Mouse (Mus musculus) hindbrain, embryonic 13.5 days (tissue): ENCODE measurements at regions not wholly inside any gene's neighbourhood (a gene's known extent, or its start where the extent isn't known, plus 50 kb on each side); places are given as distances from the start of the nearest gene placed in this dataset.

Experiments used
- ATAC-seq: fragments of 200-750 bp; cut with Nextera tagmentation; 2 replicates; pipeline ENCODE4 v1.8.0; 2017; ENCODE audit warnings: moderate TSS enrichment; ENCODE audit not compliant: low FRiP score
- H3K27ac ChIP-seq: fragments of 300-500 bp; sonication (generic); 2 replicates; pipeline ENCODE4 v1.5.1; 2015; ENCODE audit warnings: inconsistent platforms, mild to moderate bottlenecking, moderate library complexity
- H3K27me3 ChIP-seq: fragments of 300-500 bp; sonication (generic); 2 replicates; pipeline ENCODE4 v1.6.1; 2015; ENCODE audit warnings: mild to moderate bottlenecking, inconsistent platforms
- H3K36me3 ChIP-seq: fragments of 300-500 bp; sonication (generic); 2 replicates; pipeline ENCODE4 v1.6.1; 2015; ENCODE audit warnings: mild to moderate bottlenecking, inconsistent platforms
- H3K4me1 ChIP-seq: fragments of 300-500 bp; sonication (generic); replicated peaks from 2 replicates; pipeline ENCODE4 v1.6.1; 2015; ENCODE audit warnings: inconsistent platforms
- H3K4me2 ChIP-seq: fragments of 300-500 bp; sonication (generic); 2 replicates; pipeline ENCODE4 v1.6.1; 2015; ENCODE audit warnings: inconsistent platforms, mild to moderate bottlenecking, moderate library complexity
- H3K4me3 ChIP-seq: fragments of 300-500 bp; sonication (generic); 2 replicates; pipeline ENCODE4 v1.5.1; 2015; ENCODE audit warnings: mild to moderate bottlenecking, inconsistent platforms
- H3K9ac ChIP-seq: fragments of 300-500 bp; sonication (generic); 2 replicates; pipeline ENCODE4 v1.6.1; 2015; ENCODE audit warnings: mild to moderate bottlenecking, inconsistent platforms
- H3K9me3 ChIP-seq: fragments of 300-500 bp; sonication (generic); 2 replicates; pipeline ENCODE4 v1.6.1; 2016; ENCODE audit warnings: inconsistent platforms
- WGBS: fragments of 180-500 bp; shearing (Covaris S2); methylation state at CpG from one replicate; pipeline ENCODE4 v1.1.7; 2015; 5-methylcytosine and 5-hydroxymethylcytosine counted together

DNA sequence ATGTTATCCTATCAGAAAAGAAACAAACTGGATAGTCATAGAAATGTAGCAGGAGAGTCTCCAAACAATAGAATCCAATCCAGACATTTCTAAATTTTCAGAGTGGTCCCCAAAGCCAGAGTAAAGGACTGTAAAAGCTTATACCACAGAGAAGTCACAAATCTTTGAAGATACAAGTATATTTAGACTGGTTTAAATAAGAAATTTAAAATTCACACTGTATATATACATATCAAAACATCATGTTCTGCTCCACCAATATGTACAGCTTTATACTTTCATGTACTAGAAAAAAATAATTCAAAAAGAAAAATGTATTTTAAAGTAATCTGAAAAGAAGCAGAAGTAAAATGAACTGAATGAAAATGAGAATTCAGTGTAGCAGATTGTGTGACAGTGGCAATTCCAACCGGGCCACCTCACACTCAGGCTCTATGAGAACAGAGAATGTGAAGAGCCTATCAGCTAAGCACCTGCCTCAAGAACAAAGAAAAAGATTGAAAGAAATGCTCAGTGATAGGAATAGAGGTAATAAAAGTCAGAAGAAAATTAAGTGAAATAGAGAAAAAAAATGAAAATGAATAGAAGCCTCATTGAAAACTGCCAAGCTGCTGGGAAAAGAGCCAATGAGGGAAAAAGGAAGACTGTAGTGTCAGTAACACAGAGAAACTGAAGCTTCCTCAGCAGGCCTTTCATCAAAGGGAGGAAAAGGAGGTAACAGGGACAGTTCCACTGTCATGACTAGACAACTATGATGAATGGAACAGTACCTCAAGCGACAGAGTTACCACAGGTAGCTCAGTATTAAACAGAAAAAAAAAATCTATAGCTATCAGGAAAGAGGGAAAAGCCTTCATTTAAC, 209.5 kb downstream of the Cst10 start:
- no peaks in the 10 kb centered on the region for H3K4me1 ChIP-seq
- H3K27ac ChIP-seq: no peak overlapping the region
- no peaks in the 10 kb centered on the region for H3K36me3 ChIP-seq
- no peaks in the 10 kb centered on the region for H3K9me3 ChIP-seq
- no peaks in the 10 kb centered on the region for H3K27me3 ChIP-seq
- no peak overlapping the region for H3K9ac ChIP-seq
- 85% methylated on average over 2 of the region's 2 CpGs for WGBS
- no peak for ATAC-seq
- no peak overlapping the region for H3K4me3 ChIP-seq
- H3K4me2 ChIP-seq: no peak overlapping the region

DNA sequence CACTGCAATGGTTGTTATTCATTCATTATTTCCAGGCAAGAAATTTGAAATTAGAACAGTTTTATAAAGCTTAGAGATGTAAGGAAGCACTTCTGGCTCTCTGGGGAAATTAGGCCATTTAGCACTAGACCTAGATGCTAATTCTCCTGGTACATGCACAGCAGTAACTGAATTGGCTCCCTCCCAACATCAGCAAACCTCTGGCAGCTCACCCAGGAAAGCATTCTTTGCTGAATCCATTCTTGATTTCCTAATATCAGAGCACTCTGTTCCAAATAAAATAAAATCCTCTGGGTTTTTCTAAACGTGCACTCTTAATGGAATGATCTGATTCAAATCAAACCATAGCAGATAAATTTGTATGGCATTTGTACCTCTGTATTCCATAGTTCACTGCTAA, 203.4 kb upstream of the Syndig1 start:
- 0 out of 2 replicates have a peak, but pooled peaks have one; percentile 10 for ATAC-seq
- no peak overlapping the region for H3K27ac ChIP-seq
- 65% methylated on average over 1 of the region's 1 CpGs for WGBS

DNA sequence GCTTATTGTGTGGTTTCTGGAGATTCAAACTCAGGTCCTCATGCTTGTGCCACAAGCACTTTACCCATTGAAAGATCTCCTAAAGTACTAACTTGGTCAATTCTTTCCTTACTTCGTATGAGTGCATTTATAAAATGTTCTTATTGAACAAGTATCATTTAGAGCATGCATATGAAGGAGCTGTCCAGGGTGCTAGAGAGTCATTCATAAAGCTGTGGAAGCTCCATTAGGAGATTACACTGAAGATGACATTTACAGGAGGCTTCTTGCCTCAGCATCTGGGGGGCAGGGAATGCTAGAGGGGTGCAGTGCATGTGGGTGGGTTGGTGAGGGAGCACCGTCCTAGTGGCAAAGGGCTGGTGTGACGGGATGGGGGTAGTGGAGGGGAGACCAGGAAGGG, 187.8 kb upstream of the Syndig1 start:
- H3K27me3 ChIP-seq: no peaks in the 10 kb centered on the region
- H3K4me2 ChIP-seq: no peak overlapping the region
- no peak for ATAC-seq
- no peak overlapping the region for H3K4me3 ChIP-seq
- WGBS: 93% methylated on average over 3 of the region's 3 CpGs
- H3K9ac ChIP-seq: no peak overlapping the region
- no peaks in the 10 kb centered on the region for H3K4me1 ChIP-seq
- no peaks in the 10 kb centered on the region for H3K9me3 ChIP-seq
- H3K27ac ChIP-seq: no peak overlapping the region
- no peaks in the 10 kb centered on the region for H3K36me3 ChIP-seq

More for the DNA sequence above, 203.4 kb upstream of the Syndig1 start:
- no peaks in the 10 kb centered on the region for H3K9me3 ChIP-seq
- no peak overlapping the region for H3K9ac ChIP-seq
- H3K27me3 ChIP-seq: no peaks in the 10 kb centered on the region
- H3K4me2 ChIP-seq: no peak overlapping the region
- no peaks in the 10 kb centered on the region for H3K36me3 ChIP-seq
- H3K4me1 ChIP-seq: no peaks in the 10 kb centered on the region
- no peak overlapping the region for H3K4me3 ChIP-seq

DNA sequence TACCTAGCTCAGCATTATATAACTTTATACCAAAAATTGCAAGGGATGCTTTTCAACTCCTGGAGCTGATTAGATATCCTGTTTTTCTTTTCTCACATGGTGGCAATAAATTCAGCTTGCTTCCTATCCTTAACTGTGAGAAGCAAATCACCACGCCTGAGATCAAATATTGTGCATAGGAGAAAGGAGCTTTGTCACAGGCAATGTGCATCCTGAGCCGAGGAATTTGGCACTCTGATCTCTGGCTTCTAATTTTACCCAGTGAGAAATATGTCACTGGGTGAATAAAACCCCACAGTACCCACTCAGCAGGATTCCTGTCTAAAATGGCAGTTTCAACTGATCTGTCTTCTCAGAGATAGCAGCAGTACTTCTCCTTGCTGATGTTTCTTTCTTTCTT, 177.2 kb upstream of the Syndig1 start:
- no peak for ATAC-seq
- Histone ChIP-seq H3K4me1 (no peaks in the 10 kb centered on the region), H3K9me3 (no peaks in the 10 kb centered on the region), H3K4me3 (no peak overlapping the region), H3K4me2 (no peak overlapping the region), H3K27ac (no peak overlapping the region), H3K9ac (no peak overlapping the region), H3K36me3 (no peaks in the 10 kb centered on the region), H3K27me3 (no peaks in the 10 kb centered on the region)
- 60% methylated on average over 2 of the region's 2 CpGs for WGBS

DNA sequence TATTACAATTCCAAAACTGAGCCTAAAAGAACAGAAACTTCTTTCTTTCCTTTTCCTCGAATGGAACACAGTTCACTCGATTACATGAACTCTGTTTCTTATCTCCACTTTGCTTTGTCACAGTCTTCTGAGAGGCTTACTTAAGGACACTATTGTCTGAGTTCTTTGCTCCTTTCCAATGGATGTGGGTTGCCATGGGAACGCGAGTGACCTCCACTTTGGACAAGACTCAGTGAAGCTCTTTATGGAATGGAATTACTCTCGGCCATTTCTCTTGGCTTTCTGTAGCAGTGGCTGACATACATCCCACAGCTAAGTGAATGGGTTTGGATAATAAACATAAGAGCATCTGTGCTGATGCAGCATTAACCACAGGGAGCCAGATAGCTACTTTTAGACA, 167.9 kb upstream of the Syndig1 start:
- H3K4me2 ChIP-seq: no peak overlapping the region
- no peak overlapping the region for H3K27ac ChIP-seq
- H3K9ac ChIP-seq: no peak overlapping the region
- H3K4me1 ChIP-seq: peaks cover 3% of the 10 kb centered on the region; the same call in 1 of the 2 replicates
- H3K36me3 ChIP-seq: no peaks in the 10 kb centered on the region
- WGBS: 36% methylated on average over 5 of the region's 5 CpGs
- no peak overlapping the region for H3K4me3 ChIP-seq
- H3K9me3 ChIP-seq: no peaks in the 10 kb centered on the region
- ATAC-seq: peak; percentile 36; the same call in 1 of the 2 replicates
- no peaks in the 10 kb centered on the region for H3K27me3 ChIP-seq

DNA sequence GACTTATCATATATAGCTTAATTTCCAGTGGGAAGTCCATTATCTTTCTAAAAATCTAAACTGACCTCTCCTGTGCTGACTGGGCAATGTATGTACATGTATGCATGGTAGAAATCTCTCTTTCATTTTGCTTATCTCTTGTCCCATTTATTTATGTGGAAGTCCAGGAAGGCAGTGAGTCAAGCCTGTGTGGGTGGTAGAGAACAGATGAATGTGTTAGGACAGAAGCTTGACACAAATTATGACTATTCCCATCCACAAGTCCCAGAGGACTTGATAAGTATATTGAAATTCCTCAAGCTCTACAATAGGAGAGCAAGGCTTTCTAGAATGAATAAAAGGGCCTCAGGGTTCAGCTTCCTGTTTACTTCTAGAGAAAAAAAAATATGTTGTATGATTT, 164.6 kb upstream of the Syndig1 start:
- H3K4me2 ChIP-seq: no peak overlapping the region

DNA sequence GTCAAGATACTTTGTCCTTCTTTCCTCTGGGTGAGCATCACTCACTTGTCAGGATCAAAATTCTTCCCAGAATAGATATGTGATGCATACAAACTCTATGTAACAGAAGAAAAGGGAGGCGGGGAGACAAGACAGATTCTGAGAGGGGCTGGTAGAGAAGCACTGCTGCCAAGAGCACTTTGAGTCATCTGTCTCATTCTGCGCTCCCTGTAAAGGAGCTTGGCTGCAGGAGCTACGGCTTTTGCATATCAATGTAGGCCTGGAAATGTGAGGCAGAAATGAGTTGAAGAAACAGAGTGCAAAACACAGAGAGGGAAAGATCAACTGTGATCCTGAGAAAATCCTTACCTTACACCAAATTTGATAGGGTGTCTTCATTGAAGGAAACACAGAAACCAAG, 162.6 kb upstream of the Syndig1 start:
- Histone ChIP-seq H3K27ac (no peak overlapping the region), H3K9ac (no peak overlapping the region), H3K9me3 (no peaks in the 10 kb centered on the region), H3K27me3 (no peaks in the 10 kb centered on the region), H3K4me1 (no peaks in the 10 kb centered on the region), H3K4me2 (no peak overlapping the region), H3K36me3 (no peaks in the 10 kb centered on the region), H3K4me3 (no peak overlapping the region)
- WGBS: 53% methylated on average over 3 of the region's 3 CpGs
- no peak for ATAC-seq

More for the DNA sequence above, 164.6 kb upstream of the Syndig1 start:
- Histone ChIP-seq H3K9me3 (no peaks in the 10 kb centered on the region), H3K27me3 (no peaks in the 10 kb centered on the region), H3K36me3 (no peaks in the 10 kb centered on the region), H3K27ac (no peak overlapping the region), H3K4me3 (no peak overlapping the region), H3K9ac (no peak overlapping the region), H3K4me1 (peaks cover 3% of the 10 kb centered on the region; the same call in 1 of the 2 replicates)
- ATAC-seq: no peak

DNA sequence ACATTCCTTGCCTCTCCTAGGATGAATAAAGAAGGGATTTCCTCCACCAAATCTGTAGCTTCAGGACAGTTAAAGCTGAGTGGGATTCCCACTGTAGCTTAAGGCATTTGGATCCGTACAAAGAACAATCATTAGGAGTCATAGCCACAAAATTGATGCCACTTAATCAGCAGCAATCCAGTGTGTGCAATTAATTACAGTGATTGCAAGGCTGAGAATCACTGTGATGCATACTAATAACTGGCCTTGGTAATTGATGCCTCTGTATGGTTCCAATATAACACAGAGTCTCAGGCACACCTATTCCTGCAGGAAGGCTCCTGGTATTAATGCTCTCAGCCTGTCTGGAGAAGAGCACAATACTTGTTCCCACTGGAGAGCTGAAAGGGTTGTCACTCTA, 157.1 kb upstream of the Syndig1 start:
- H3K4me1 ChIP-seq: peaks cover 6% of the 10 kb centered on the region; the same call in 1 of the 2 replicates
- WGBS: 46% methylated on average over 1 of the region's 1 CpGs
- H3K9ac ChIP-seq: no peak overlapping the region
- peak; percentile 76 for ATAC-seq
- H3K4me3 ChIP-seq: no peak overlapping the region
- no peaks in the 10 kb centered on the region for H3K9me3 ChIP-seq
- H3K4me2 ChIP-seq: no peak overlapping the region
- H3K27ac ChIP-seq: no peak overlapping the region; the same call in 1 of the 2 replicates
- H3K36me3 ChIP-seq: no peaks in the 10 kb centered on the region
- no peaks in the 10 kb centered on the region for H3K27me3 ChIP-seq

DNA sequence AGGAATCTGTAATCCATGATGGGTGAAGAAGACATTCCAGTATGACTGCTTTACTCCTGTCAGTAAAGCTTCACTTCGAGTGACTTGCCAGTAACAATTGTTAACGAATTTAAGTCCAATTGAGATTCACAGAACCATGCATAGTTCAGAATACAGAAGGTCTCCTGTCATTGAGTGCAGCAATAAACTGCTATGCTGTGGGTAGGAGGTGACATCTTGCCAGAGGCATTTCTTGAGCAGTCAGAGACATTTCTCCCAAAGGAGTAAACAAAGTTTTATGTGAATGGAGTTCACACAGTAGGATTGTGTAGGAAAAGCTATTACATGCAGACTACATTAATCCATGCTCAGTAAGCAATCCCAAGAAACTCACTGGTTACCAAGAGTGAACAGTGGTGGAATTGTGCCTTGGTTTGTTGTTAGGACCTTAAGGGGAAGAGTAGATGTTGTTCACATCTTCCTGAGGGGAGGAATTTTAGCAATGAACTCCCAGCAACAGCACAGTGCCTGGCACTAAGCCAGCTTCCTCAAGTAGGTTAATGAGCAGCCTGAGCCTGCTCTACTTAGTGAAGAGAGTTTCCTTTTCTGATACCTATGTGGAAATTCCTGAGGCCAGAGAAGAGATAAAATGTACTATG, 149.1 kb upstream of the Syndig1 start:
- Histone ChIP-seq H3K36me3 (no peaks in the 10 kb centered on the region), H3K4me1 (no peaks in the 10 kb centered on the region), H3K27me3 (no peaks in the 10 kb centered on the region), H3K27ac (no peak overlapping the region), H3K9me3 (no peaks in the 10 kb centered on the region), H3K4me3 (no peak overlapping the region), H3K9ac (no peak overlapping the region), H3K4me2 (no peak overlapping the region)
- 75% methylated on average over 2 of the region's 2 CpGs for WGBS
- 0 out of 2 replicates have a peak, but pooled peaks have one; percentile 39 for ATAC-seq

DNA sequence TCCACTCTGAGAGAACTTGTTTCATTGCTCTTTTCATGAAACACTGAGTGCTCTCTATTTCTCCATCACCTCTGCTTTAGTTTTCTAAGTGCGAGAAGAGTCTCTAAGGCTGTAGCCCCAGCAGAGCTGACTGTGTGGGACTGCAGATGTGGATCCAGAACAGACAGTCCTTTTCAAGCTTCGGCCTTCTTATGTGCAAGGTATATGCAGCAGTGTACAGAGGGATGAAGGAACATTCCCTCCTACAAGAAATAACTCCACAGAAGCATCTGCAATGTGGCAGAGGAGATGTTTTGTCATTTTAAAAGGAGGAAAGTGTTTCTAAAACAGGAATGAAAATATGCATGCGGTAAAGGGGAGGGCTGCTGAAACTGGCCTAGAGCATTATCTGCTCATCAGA, 106.7 kb upstream of the Syndig1 start:
- Histone ChIP-seq H3K9ac (no peak overlapping the region), H3K4me3 (no peak overlapping the region), H3K36me3 (no peaks in the 10 kb centered on the region), H3K4me2 (no peak overlapping the region), H3K27me3 (no peaks in the 10 kb centered on the region), H3K27ac (no peak overlapping the region), H3K4me1 (no peaks in the 10 kb centered on the region), H3K9me3 (no peaks in the 10 kb centered on the region)
- no peak for ATAC-seq
- WGBS: 85% methylated on average over 3 of the region's 3 CpGs

DNA sequence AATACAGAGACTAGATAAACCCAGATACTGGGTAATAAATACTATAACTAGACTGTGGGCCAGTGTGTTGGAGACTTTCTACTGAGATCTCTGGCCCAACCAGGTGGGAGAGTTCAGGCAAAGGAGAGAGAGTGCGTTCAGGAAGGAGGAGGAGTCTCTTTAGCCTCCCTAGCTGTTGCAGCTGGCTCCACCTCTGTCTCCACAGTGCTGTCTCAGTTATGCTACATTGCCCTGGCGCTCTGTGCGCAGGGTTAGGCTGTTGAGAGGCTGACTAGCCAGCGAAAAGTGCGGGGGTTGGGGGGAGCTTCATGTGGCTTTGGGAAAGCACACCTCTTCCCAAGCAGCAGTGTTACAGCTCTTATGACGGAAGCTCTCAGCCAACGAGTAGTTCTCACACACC, 104.7 kb upstream of the Syndig1 start:
- Histone ChIP-seq H3K4me3 (no peak overlapping the region), H3K27me3 (no peaks in the 10 kb centered on the region), H3K9ac (no peak overlapping the region), H3K27ac (no peak overlapping the region), H3K36me3 (no peaks in the 10 kb centered on the region), H3K4me2 (no peak overlapping the region), H3K4me1 (no peaks in the 10 kb centered on the region), H3K9me3 (no peaks in the 10 kb centered on the region)
- peak; percentile 57; the same call in 1 of the 2 replicates for ATAC-seq
- WGBS: 26% methylated on average over 7 of the region's 7 CpGs

DNA sequence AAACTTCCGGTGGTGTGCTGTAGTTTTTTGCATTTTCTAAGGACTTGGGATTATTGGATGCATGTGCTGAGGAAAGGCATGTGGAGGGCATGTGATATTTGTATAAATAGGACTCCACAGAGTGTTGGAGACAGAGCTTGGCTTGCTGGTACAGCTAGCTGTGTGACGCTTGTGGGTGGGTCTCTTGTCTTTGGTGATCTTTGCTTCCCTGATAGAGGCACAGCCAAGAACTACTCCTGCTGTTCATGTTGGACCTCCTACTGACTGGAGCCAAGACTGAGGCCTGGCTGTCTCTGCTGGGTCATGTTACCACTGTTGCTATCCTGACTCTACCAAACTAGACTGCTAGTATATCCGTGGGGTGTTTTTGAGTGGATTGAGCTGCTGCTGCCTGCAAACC, 103.1 kb upstream of the Syndig1 start:
- no peak overlapping the region for H3K27ac ChIP-seq
- H3K9ac ChIP-seq: no peak overlapping the region
- ATAC-seq: no peak
- H3K27me3 ChIP-seq: no peaks in the 10 kb centered on the region
- no peak overlapping the region for H3K4me3 ChIP-seq
- H3K36me3 ChIP-seq: no peaks in the 10 kb centered on the region
- no peaks in the 10 kb centered on the region for H3K4me1 ChIP-seq
- H3K9me3 ChIP-seq: no peaks in the 10 kb centered on the region
- 81% methylated on average over 3 of the region's 3 CpGs for WGBS
- no peak overlapping the region for H3K4me2 ChIP-seq

DNA sequence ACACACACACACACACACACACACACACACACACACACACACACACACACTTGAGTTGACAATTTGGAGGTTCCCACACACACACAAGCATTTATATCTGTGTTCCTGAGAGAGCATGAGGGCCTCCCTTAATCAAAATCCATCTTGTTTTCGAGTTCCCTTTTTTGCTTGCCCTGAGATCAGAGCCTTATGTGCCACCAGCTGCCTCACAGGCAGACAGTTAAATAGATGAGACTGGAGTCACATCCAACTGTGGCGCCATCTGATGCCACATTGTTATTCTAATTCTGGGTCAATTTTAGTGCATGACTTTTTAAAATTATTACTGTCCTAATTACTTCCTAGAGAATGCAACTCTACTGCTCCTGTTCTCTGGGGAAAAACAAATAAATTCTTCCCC, 91.2 kb upstream of the Syndig1 start:
- no peaks in the 10 kb centered on the region for H3K9me3 ChIP-seq
- no peak overlapping the region for H3K4me3 ChIP-seq
- H3K27me3 ChIP-seq: no peaks in the 10 kb centered on the region
- 0 out of 2 replicates have a peak, but pooled peaks cover 3% of the 10 kb centered on the region for H3K4me1 ChIP-seq
- no peak overlapping the region for H3K9ac ChIP-seq
- H3K4me2 ChIP-seq: no peak overlapping the region
- ATAC-seq: no peak
- H3K36me3 ChIP-seq: no peaks in the 10 kb centered on the region
- WGBS: 42% methylated on average over 2 of the region's 2 CpGs
- H3K27ac ChIP-seq: no peak overlapping the region
